Mouse (Mus musculus): ENCODE measurements around the gene Plxna4. TPM values are rescaled to one million over a fixed set of nuclear protein-coding genes. Genes with fewer than 3 reads are reported as not detected.
A peak's percentile ranks its signal among the peaks of the same experiment; 100 is the strongest.

Plxna4 gene
- polyA plus RNA-seq, 1 experiment from 2014 or later: 4.1 TPM

DNA sequence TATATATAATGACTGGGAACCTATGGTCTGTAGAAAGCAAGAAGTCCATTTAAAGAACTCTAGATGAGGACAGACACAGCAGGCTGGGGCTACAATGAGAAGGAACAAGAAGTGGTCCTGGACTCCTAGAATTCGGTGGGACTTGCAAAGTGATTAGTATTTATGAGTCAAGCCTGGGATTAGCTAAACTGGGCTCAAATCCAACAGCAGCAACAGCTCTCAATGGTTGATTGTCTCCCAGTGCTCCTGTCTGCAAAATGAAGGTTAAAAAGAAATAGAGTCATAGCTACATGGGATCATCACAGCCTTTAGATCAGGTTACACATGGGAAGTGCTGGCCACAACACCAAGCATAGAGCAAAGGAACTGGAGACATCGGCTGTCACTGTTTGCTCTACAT, 148.6 kb downstream of the Plxna4 start:
- 77% methylated on average over 2 of the region's 2 CpGs for WGBS
- Histone ChIP-seq H3K4me1 (ENCODE audit: control insufficient read depth, insufficient read depth, low read length) (peaks cover under 1% of the 10 kb centered on the region; the same call in 1 of the 2 replicates), H3K4me3 (ENCODE audit: low read depth, low read length) (no peak overlapping the region), H3K36me3 (ENCODE audit: control insufficient read depth, insufficient read depth, low read length) (no peaks in the 10 kb centered on the region), H3K9me3 (ENCODE audit: control insufficient read depth, low read length) (no peaks in the 10 kb centered on the region), H3K4me2 (ENCODE audit: low read depth, severe bottlenecking) (no peak overlapping the region), H3K9ac (ENCODE audit: low read length) (no peak overlapping the region), H3K27me3 (ENCODE audit: control insufficient read depth, insufficient read depth, low read length) (no peaks in the 10 kb centered on the region), H3K27ac (replicated peaks; ENCODE audit: low read depth, low read length) (no peak overlapping the region)
- DNase-seq (ENCODE audit: low spot score) (no peak), ATAC-seq (ENCODE audit: insufficient number of reproducible peaks, low FRiP score, low TSS enrichment, low read depth) (no peak)

DNA sequence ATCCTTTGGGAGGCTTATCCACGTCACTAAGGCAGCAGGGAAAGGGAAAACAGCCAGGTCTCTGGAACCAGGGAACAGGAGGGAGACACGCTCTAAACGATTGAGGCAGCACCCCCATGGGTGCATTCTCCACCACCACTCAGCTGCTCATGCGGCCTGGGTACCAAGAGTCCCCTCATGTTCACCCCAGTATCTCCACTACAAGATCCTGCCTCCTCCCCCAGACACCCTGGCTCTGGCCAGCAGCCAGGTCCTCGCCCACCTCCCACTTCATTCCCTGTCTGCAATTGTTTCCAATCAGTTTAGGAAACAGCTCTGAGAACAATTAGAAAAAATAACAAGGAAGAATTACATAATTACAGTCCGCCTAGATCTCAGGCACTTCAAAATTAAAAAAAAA, 150.8 kb downstream of the Plxna4 start:
- DNase-seq (ENCODE audit: low spot score): no peak
- 79% methylated on average over 6 of the region's 6 CpGs for WGBS
- no peak overlapping the region for H3K9ac ChIP-seq (ENCODE audit: low read length)

DNA sequence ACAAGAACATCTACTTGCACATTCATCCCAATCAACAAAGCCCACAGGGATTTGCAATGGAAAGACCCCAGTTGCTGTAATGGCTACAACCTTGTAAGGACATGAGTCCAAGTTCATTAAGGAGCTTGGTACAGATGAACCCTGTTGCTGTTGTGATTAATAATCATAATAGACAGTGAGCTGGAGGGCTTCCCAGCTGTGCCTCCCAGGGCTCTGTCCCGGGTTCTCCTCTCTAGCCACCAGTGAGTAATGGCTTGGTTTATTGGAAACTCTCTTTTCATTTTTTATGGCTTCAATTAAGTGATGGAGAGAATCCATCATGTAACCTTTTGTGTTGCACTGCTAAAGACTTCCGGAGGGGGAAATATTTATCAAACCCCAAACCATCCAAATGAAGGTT, 164.9 kb downstream of the Plxna4 start:
- Histone ChIP-seq H3K4me1 (ENCODE audit: control insufficient read depth, insufficient read depth, low read length) (no peaks in the 10 kb centered on the region), H3K27ac (replicated peaks; ENCODE audit: low read depth, low read length) (no peak overlapping the region), H3K9ac (ENCODE audit: low read length) (no peak overlapping the region), H3K4me3 (ENCODE audit: low read depth, low read length) (no peak overlapping the region), H3K9me3 (ENCODE audit: control insufficient read depth, low read length) (no peaks in the 10 kb centered on the region), H3K4me2 (ENCODE audit: low read depth, severe bottlenecking) (no peak overlapping the region), H3K36me3 (ENCODE audit: control insufficient read depth, insufficient read depth, low read length) (no peaks in the 10 kb centered on the region), H3K27me3 (ENCODE audit: control insufficient read depth, insufficient read depth, low read length) (no peaks in the 10 kb centered on the region)
- ATAC-seq (ENCODE audit: insufficient number of reproducible peaks, low FRiP score, low TSS enrichment, low read depth) (no peak), DNase-seq (ENCODE audit: low spot score) (no peak)
- 71% methylated on average over 2 of the region's 2 CpGs for WGBS

More for the DNA sequence above, 150.8 kb downstream of the Plxna4 start:
- no peak overlapping the region for H3K27ac ChIP-seq (replicated peaks; ENCODE audit: low read depth, low read length)
- H3K27me3 ChIP-seq (ENCODE audit: control insufficient read depth, insufficient read depth, low read length): no peaks in the 10 kb centered on the region
- no peak for ATAC-seq (ENCODE audit: insufficient number of reproducible peaks, low FRiP score, low TSS enrichment, low read depth)
- H3K4me1 ChIP-seq (ENCODE audit: control insufficient read depth, insufficient read depth, low read length): no peaks in the 10 kb centered on the region
- no peak overlapping the region for H3K4me3 ChIP-seq (ENCODE audit: low read depth, low read length)
- no peaks in the 10 kb centered on the region for H3K36me3 ChIP-seq (ENCODE audit: control insufficient read depth, insufficient read depth, low read length)
- no peaks in the 10 kb centered on the region for H3K9me3 ChIP-seq (ENCODE audit: control insufficient read depth, low read length)
- H3K4me2 ChIP-seq (ENCODE audit: low read depth, severe bottlenecking): no peak overlapping the region

DNA sequence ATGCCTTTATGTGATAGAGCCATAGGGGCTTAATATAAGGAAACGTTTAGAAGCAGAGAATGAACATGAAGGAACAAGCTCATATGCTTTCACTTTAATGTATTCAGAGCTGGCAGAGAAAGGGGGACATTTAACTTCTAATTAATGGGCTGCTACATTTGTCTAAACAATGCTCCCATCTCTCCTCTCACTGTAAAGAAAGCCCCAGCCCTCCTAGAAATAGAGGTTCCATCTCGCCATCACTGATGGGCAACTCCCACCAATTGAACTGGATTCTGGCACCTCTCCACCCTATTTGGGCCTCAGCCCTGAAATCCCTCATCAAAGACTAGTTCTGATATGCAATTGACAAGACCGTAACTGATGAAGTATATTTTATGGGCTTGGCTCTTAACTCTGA, 167.4 kb downstream of the Plxna4 start:
- H3K9me3 ChIP-seq (ENCODE audit: control insufficient read depth, low read length): no peaks in the 10 kb centered on the region
- ATAC-seq (ENCODE audit: insufficient number of reproducible peaks, low FRiP score, low TSS enrichment, low read depth) (no peak), DNase-seq (ENCODE audit: low spot score) (no peak)
- H3K4me2 ChIP-seq (ENCODE audit: low read depth, severe bottlenecking): no peak overlapping the region
- no peaks in the 10 kb centered on the region for H3K27me3 ChIP-seq (ENCODE audit: control insufficient read depth, insufficient read depth, low read length)
- 87% methylated on average over 3 of the region's 3 CpGs for WGBS
- no peaks in the 10 kb centered on the region for H3K36me3 ChIP-seq (ENCODE audit: control insufficient read depth, insufficient read depth, low read length)
- H3K9ac ChIP-seq (ENCODE audit: low read length): no peak overlapping the region
- no peak overlapping the region for H3K4me3 ChIP-seq (ENCODE audit: low read depth, low read length)
- H3K27ac ChIP-seq (replicated peaks; ENCODE audit: low read depth, low read length): no peak overlapping the region
- H3K4me1 ChIP-seq (ENCODE audit: control insufficient read depth, insufficient read depth, low read length): no peaks in the 10 kb centered on the region

DNA sequence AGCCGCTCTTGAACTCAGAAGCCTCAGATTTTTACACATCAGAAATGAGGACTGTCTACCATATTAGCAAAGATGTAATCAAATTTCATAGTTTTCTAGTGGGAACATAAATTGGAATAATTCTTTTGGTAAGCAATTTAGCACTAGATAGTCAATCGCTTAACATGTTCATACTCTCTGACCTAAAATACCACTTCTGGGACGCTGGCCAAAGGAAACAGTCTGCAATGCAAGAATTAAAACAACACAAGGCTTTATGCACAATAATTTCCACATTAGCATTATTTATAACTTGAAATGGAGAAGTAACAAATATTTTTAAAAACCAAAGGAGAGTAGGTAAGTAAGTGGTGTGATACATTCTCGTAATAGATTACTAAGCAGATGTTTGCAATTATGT, 170.6 kb downstream of the Plxna4 start:
- Histone ChIP-seq H3K36me3 (ENCODE audit: control insufficient read depth, insufficient read depth, low read length) (no peaks in the 10 kb centered on the region), H3K4me1 (ENCODE audit: control insufficient read depth, insufficient read depth, low read length) (peaks cover 5% of the 10 kb centered on the region; the same call in 1 of the 2 replicates), H3K4me2 (ENCODE audit: low read depth, severe bottlenecking) (no peak overlapping the region), H3K27ac (replicated peaks; ENCODE audit: low read depth, low read length) (no peak overlapping the region), H3K4me3 (ENCODE audit: low read depth, low read length) (no peak overlapping the region), H3K27me3 (ENCODE audit: control insufficient read depth, insufficient read depth, low read length) (no peaks in the 10 kb centered on the region), H3K9me3 (ENCODE audit: control insufficient read depth, low read length) (no peaks in the 10 kb centered on the region), H3K9ac (ENCODE audit: low read length) (no peak overlapping the region)
- WGBS: 88% methylated on average over 4 of the region's 4 CpGs
- DNase-seq (ENCODE audit: low spot score): no peak
- no peak for ATAC-seq (ENCODE audit: insufficient number of reproducible peaks, low FRiP score, low TSS enrichment, low read depth)

DNA sequence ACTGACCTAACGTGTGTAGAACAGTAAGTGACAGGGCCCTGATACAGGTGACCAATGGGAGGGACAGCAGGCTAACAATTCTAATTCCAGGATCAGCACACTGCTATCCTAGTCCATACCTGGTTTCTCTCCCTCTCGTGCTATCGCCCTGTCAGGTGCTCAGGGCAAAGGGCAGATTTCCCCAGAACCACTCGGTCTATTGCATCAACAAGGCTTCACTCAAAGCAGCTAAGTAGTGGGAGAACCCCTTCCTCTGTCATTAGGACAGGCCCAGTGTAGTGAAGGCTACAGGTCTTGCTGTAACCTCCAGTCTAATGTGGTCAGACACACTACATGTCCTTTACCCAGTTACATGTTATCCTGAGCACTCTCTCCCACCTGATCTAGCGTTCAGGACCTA, 176.7 kb downstream of the Plxna4 start:
- no peak for DNase-seq (ENCODE audit: low spot score)
- WGBS: 77% methylated on average over 5 of the region's 5 CpGs
- H3K36me3 ChIP-seq (ENCODE audit: control insufficient read depth, insufficient read depth, low read length): no peaks in the 10 kb centered on the region
- no peak overlapping the region for H3K27ac ChIP-seq (replicated peaks; ENCODE audit: low read depth, low read length)
- no peaks in the 10 kb centered on the region; the same call in 1 of the 2 replicates for H3K27me3 ChIP-seq (ENCODE audit: control insufficient read depth, insufficient read depth, low read length)
- H3K9ac ChIP-seq (ENCODE audit: low read length): no peak overlapping the region
- H3K4me3 ChIP-seq (ENCODE audit: low read depth, low read length): no peak overlapping the region
- no peak overlapping the region for H3K4me2 ChIP-seq (ENCODE audit: low read depth, severe bottlenecking)
- no peaks in the 10 kb centered on the region for H3K9me3 ChIP-seq (ENCODE audit: control insufficient read depth, low read length)
- H3K4me1 ChIP-seq (ENCODE audit: control insufficient read depth, insufficient read depth, low read length): peaks cover 38% of the 10 kb centered on the region
- ATAC-seq (ENCODE audit: insufficient number of reproducible peaks, low FRiP score, low TSS enrichment, low read depth): no peak

DNA sequence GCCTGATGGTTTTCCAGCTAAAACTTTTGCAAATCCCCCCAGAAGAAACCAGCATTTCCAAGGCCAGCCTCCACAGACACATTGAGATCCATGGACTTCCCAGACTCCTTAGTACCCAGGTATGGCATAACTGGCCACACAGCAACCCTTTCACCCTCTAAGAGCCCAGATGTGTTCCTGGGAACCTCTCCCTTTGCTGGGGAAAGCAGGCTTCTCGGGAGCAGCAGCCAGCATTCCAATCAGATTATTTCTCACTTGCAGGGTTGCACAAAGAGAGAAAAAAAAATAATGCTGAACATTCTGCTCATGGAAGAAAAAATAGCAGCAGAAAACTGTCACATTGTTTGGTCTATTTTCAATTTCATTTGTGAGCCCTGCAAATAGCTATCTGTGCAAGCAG, 178.4 kb downstream of the Plxna4 start:
- Histone ChIP-seq H3K27me3 (ENCODE audit: control insufficient read depth, insufficient read depth, low read length) (no peaks in the 10 kb centered on the region; the same call in 1 of the 2 replicates), H3K4me2 (ENCODE audit: low read depth, severe bottlenecking) (no peak overlapping the region), H3K36me3 (ENCODE audit: control insufficient read depth, insufficient read depth, low read length) (no peaks in the 10 kb centered on the region), H3K9me3 (ENCODE audit: control insufficient read depth, low read length) (no peaks in the 10 kb centered on the region), H3K4me1 (ENCODE audit: control insufficient read depth, insufficient read depth, low read length) (peaks cover 38% of the 10 kb centered on the region), H3K9ac (ENCODE audit: low read length) (no peak overlapping the region), H3K4me3 (ENCODE audit: low read depth, low read length) (no peak overlapping the region), H3K27ac (replicated peaks; ENCODE audit: low read depth, low read length) (no peak overlapping the region)
- ATAC-seq (ENCODE audit: insufficient number of reproducible peaks, low FRiP score, low TSS enrichment, low read depth) (no peak), DNase-seq (ENCODE audit: low spot score) (no peak)
- 31% methylated on average over 1 of the region's 1 CpGs for whole genome bisulfite sequencing

DNA sequence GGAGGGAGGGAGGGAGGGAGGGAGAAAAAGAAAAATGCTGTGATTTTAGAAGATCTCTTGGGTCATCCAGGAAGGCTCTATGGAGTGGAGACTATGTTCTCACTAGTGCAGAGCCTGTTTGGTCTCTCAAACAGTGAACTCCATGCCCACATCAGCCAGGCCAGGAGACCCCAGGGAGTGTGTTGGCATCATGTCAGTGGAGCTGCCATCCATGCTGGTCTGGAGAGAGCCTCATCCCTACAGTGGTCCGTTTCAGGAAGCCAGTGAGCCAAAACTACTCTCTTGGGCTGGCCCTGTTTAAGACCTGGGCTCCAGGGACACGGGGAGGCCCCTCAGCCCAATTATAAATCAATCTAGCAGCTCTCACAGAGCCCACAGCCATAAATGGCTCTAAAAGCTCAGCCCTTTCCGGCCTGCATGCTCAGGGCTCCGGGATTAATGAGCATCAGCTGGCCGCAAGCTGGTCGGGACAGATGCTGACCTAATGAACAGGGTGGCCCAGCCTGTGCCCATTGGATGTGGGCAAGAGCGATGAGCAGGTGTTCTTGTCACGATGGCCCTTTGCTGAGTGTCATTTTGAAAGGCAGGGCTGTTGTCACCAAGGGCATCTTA, 180.3 kb downstream of the Plxna4 start:
- H3K9me3 ChIP-seq (ENCODE audit: control insufficient read depth, low read length): no peaks in the 10 kb centered on the region
- no peaks in the 10 kb centered on the region for H3K36me3 ChIP-seq (ENCODE audit: control insufficient read depth, insufficient read depth, low read length)
- DNase-seq (ENCODE audit: low spot score): peak; percentile 75
- 7% methylated on average over 8 of the region's 8 CpGs for WGBS
- H3K4me2 ChIP-seq (ENCODE audit: low read depth, severe bottlenecking): peak overlapping the region; percentile 12; the same call in 1 of the 2 replicates
- no peak overlapping the region; the same call in 1 of the 2 replicates for H3K27ac ChIP-seq (replicated peaks; ENCODE audit: low read depth, low read length)
- H3K4me3 ChIP-seq (ENCODE audit: low read depth, low read length): no peak overlapping the region
- no peaks in the 10 kb centered on the region; the same call in 1 of the 2 replicates for H3K27me3 ChIP-seq (ENCODE audit: control insufficient read depth, insufficient read depth, low read length)
- peaks cover 35% of the 10 kb centered on the region for H3K4me1 ChIP-seq (ENCODE audit: control insufficient read depth, insufficient read depth, low read length)
- ATAC-seq (ENCODE audit: insufficient number of reproducible peaks, low FRiP score, low TSS enrichment, low read depth): peak; percentile 70; the same call in 1 of the 2 replicates
- no peak overlapping the region for H3K9ac ChIP-seq (ENCODE audit: low read length)
